ENCODE assay signal across 21 mouse cellular contexts in genomic region chr4:22500172-22500571, GRCm38 (mm10). TPM values are rescaled to one million over a fixed set of nuclear protein-coding genes. Genes with fewer than 3 reads are reported as not detected.
"Had no signal": no experiment of that assay in that cellular context is flagged by ENCODE, and none has a peak within 500 bp of the region (broad histone marks: within the 10 kb centered on the region; RNA-seq: fewer than 3 reads in every experiment).

No protein-coding gene starts in this region.

- H3K9ac ChIP-seq: liver, embryonic 15.5 days; liver, postnatal 0 days; lung, embryonic 15.5 days; midbrain, embryonic 15.5 days; neural tube, embryonic 12.5 days; stomach, embryonic 15.5 days had no signal

- H3K27me3 ChIP-seq: midbrain, embryonic 15.5 days had no signal

- H3K9me3 ChIP-seq: liver, embryonic 15.5 days; lung, embryonic 15.5 days; midbrain, embryonic 15.5 days; neural tube, embryonic 12.5 days; stomach, embryonic 15.5 days had no signal

- H3K4me1 ChIP-seq: liver, embryonic 15.5 days had no signal

- H3K36me3 ChIP-seq: liver, embryonic 15.5 days; lung, embryonic 15.5 days; midbrain, embryonic 15.5 days; neural tube, embryonic 12.5 days; stomach, embryonic 15.5 days had no signal

- ATAC-seq: liver, postnatal 0 days; lung, postnatal 0 days; midbrain, embryonic 15.5 days had no signal

- H3K4me3 ChIP-seq: liver, embryonic 15.5 days; lung, embryonic 15.5 days; megakaryocyte, embryonic 14.5 days; midbrain, embryonic 15.5 days; neural tube, embryonic 12.5 days; stomach, embryonic 15.5 days had no signal

- H3K4me2 ChIP-seq: liver, embryonic 15.5 days; lung, embryonic 15.5 days; midbrain, embryonic 15.5 days; neural tube, embryonic 12.5 days; stomach, embryonic 15.5 days had no signal

- H3K27ac ChIP-seq: liver, embryonic 15.5 days; lung, embryonic 15.5 days; macrophage; midbrain, embryonic 15.5 days; neural tube, embryonic 12.5 days; stomach, embryonic 15.5 days; stomach, postnatal 0 days had no signal

- DNase-seq: liver, postnatal 0 days; lung, adult 2 months; lung, postnatal 14 days; lung, postnatal 36 days; right cerebral cortex, postnatal 14 days; thymus, adult 2 months; thymus, postnatal 25 days; thymus, postnatal 4 days had no signal

RNA-seq across cellular contexts. Expression of gene Pou3f2, which starts 12.0 kb away (rescaled TPM):
- total RNA-seq: megakaryocyte progenitor cell, adult 5-6 weeks; monocyte, adult 5-6 weeks; neutrophil, adult 5-6 weeks had no signal
- polyA plus RNA-seq: liver, postnatal 0 days; lung, postnatal 0 days; macrophage; spleen, adult 2 months; stomach, postnatal 0 days had no signal
